Mouse (Mus musculus) midbrain, postnatal 0 days (tissue): ENCODE measurements around the gene Pex11a. TPM values are rescaled to one million over a fixed set of nuclear protein-coding genes. Genes with fewer than 3 reads are reported as not detected.

Experiments
- ATAC-seq: fragments of 200-750 bp; cut with Nextera tagmentation; 2 replicates; pipeline ENCODE4 v1.8.0; 2017; ENCODE audit warnings: moderate number of reproducible peaks, mild to moderate bottlenecking, moderate TSS enrichment, moderate library complexity; ENCODE audit not compliant: low FRiP score
- DNase-seq: peaks from one replicate; pipeline ENCODE4 v3.0.0-alpha.2; 2015; ENCODE audit warnings: low spot score
- H3K27ac ChIP-seq: fragments of 300-500 bp; sonication (generic); 2 replicates; pipeline ENCODE4 v1.5.1; 2014; ENCODE audit warnings: low read depth, mild to moderate bottlenecking, low read length, mixed read lengths
- H3K27me3 ChIP-seq: fragments of 300-500 bp; sonication (generic); 2 replicates; pipeline ENCODE4 v1.6.1; 2014; ENCODE audit warnings: low read length, control low read depth, mixed read lengths; ENCODE audit not compliant: insufficient read depth
- H3K36me3 ChIP-seq: fragments of 300-500 bp; sonication (generic); 2 replicates; pipeline ENCODE4 v1.6.1; 2014; ENCODE audit warnings: low read length, control low read depth, mixed read lengths; ENCODE audit not compliant: insufficient read depth
- H3K4me1 ChIP-seq: fragments of 300-500 bp; sonication (generic); 2 replicates; pipeline ENCODE4 v1.6.1; 2014; ENCODE audit warnings: mild to moderate bottlenecking, control low read depth, antibody characterized with exemption, low read length, mixed read lengths; ENCODE audit not compliant: insufficient read depth
- H3K4me2 ChIP-seq: fragments of 300-500 bp; sonication (generic); 2 replicates; pipeline ENCODE4 v1.6.1; 2014; ENCODE audit warnings: low read depth, mild to moderate bottlenecking, low read length, mixed read lengths; ENCODE audit not compliant: poor library complexity, severe bottlenecking
- H3K4me3 ChIP-seq: fragments of 300-500 bp; sonication (generic); 2 replicates; pipeline ENCODE4 v1.5.1; 2014; ENCODE audit warnings: low read depth, mild to moderate bottlenecking, low read length, moderate library complexity
- H3K9ac ChIP-seq: fragments of 300-500 bp; sonication (generic); replicated peaks from 2 replicates; pipeline ENCODE4 v1.6.1; 2014; ENCODE audit warnings: mild to moderate bottlenecking, low read length, moderate library complexity, mixed read lengths; ENCODE audit not compliant: poor library complexity, severe bottlenecking
- H3K9me3 ChIP-seq: fragments of 300-500 bp; sonication (generic); 2 replicates; pipeline ENCODE4 v1.6.1; 2016; ENCODE audit warnings: low read length, control low read depth
- CTCF ChIP-seq: IDR thresholded peaks from 2 replicates; pipeline ENCODE4 v1.5.1; 2016; ENCODE audit warnings: antibody characterized with exemption, mild to moderate bottlenecking
- WGBS: fragments of 180-500 bp; shearing (Covaris S2); extraction: QIAGEN DNeasy Blood & Tissue Kit; methylation state at CpG from one replicate; pipeline ENCODE4 v1.1.7; 2014; 5-methylcytosine and 5-hydroxymethylcytosine counted together
- polyA plus RNA-seq: library from polyadenylated mRNA; unstranded; fragments of >200 nt; fragmentation: Nextera tagmentation; extraction: Ambion mirVana; gene quantifications from 2 replicates; pipeline ENCODE4 v1.2.1, GENCODE M21; 2015
- total RNA-seq: library from RNA; depleted of rRNA; stranded (reverse); fragments of >200 nt; gene quantifications from 2 replicates; pipeline ENCODE4 v1.2.3, GENCODE M21; 2014

Gene Pex11a
- total and polyA plus RNA-seq, 2 experiments from 2014 or later, result 3.6 to 11.9 TPM

DNA sequence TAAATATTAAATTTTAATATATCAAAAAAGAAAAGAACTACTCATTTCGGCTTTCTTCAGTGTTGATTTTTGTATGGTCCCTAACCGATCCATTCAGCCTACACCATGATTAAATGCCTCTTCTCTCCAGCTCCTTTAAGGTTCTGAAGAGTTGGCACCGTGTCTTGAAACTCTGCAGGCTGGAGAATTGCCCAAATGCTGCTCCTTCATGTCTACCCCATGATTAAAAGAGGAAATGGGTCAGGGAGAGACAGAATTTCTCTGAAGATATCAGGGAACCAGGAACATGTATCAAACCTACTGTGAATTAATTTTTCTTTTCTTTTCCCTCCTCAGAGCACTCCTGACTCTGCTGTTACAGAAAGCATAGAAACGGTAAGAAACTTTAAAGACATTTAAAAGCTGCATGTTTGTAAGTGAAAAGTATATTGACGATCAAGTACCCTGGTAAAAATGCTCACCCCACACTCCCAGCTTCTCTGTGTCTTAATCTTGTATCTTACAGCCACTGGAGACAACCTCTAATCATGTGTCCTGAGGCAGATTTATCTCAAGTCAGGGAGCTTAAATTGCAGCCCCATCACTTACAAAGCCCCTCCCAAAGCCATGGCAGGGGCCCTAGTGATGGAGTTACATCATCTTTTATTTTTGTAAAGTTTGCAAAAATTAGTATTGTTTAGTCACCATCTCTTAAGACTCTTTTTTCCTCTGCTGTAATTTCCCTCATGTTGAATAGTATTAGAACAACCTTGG lies 18.4 kb upstream of the Pex11a start:
- Histone ChIP-seq H3K4me3 (no peak overlapping the region), H3K4me1 (no peaks in the 10 kb centered on the region), H3K4me2 (no peak overlapping the region), H3K27ac (no peak overlapping the region), H3K9ac (no peak overlapping the region), H3K36me3 (no peaks in the 10 kb centered on the region), H3K27me3 (no peaks in the 10 kb centered on the region), H3K9me3 (no peaks in the 10 kb centered on the region)
- WGBS, result 75% methylated on average over 5 of the region's 5 CpGs
- DNase-seq (no peak), ATAC-seq (no peak)
- no peak for TF ChIP-seq CTCF

GRCm38 (mm10) chr7:79759766-79760165 lies 16.8 kb upstream of the Pex11a start:
- no peak overlapping the region for H3K4me2 ChIP-seq
- no peaks in the 10 kb centered on the region for H3K9me3 ChIP-seq
- no peak overlapping the region for H3K9ac ChIP-seq
- H3K27ac ChIP-seq, result no peak overlapping the region
- H3K4me3 ChIP-seq, result no peak overlapping the region
- DNase-seq (no peak), ATAC-seq (no peak)
- no peaks in the 10 kb centered on the region for H3K4me1 ChIP-seq
- H3K27me3 ChIP-seq, result no peaks in the 10 kb centered on the region
- no peak for TF ChIP-seq CTCF
- no peaks in the 10 kb centered on the region for H3K36me3 ChIP-seq

- ATAC-seq, result no peak
- WGBS, result 77% methylated on average over 6 of the region's 6 CpGs
Observed at GRCm38 (mm10) chr7:79758176-79758575, 15.2 kb upstream of the Pex11a start.

DNA sequence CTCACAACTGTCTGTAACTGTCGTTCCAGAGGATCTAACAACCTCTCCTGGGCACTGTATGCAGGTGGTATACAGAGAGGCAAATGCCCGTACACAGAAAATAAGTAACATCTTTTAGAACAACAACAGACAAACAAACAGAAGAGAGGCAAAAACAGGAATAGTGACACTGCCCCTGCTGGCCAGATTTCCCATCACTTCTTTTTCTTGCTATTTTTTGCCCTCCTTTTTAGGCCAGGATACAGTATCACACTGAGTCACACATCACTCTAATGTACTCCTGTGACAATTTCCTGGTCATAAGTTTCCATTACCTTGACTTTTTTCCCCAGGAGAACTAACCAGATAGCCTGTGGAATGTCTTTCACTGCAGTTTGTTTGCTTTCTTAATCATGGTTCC lies 13.4 kb upstream of the Pex11a start:
- H3K9me3 ChIP-seq, result no peaks in the 10 kb centered on the region
- H3K9ac ChIP-seq, result no peak overlapping the region
- H3K27ac ChIP-seq, result no peak overlapping the region
- H3K36me3 ChIP-seq, result no peaks in the 10 kb centered on the region
- H3K4me1 ChIP-seq, result no peaks in the 10 kb centered on the region
- ATAC-seq, result no peak
- H3K4me2 ChIP-seq, result no peak overlapping the region
- no peaks in the 10 kb centered on the region for H3K27me3 ChIP-seq
- peak; percentile 38 for TF ChIP-seq CTCF
- WGBS, result 56% methylated on average over 2 of the region's 2 CpGs
- no peak overlapping the region for H3K4me3 ChIP-seq
- no peak for DNase-seq

More at GRCm38 (mm10) chr7:79758176-79758575, 15.2 kb upstream of the Pex11a start:
- H3K36me3 ChIP-seq, result no peaks in the 10 kb centered on the region
- DNase-seq, result no peak
- no peaks in the 10 kb centered on the region for H3K9me3 ChIP-seq
- H3K4me2 ChIP-seq, result no peak overlapping the region
- H3K9ac ChIP-seq, result no peak overlapping the region
- H3K4me3 ChIP-seq, result no peak overlapping the region
- no peaks in the 10 kb centered on the region for H3K4me1 ChIP-seq
- no peak overlapping the region for H3K27ac ChIP-seq
- TF ChIP-seq CTCF, result no peak
- H3K27me3 ChIP-seq, result no peaks in the 10 kb centered on the region

GRCm38 (mm10) chr7:79749511-79749910 lies 6.6 kb upstream of the Pex11a start:
- H3K4me3 ChIP-seq, result no peak overlapping the region
- WGBS, result 81% methylated on average over 6 of the region's 6 CpGs
- H3K36me3 ChIP-seq, result no peaks in the 10 kb centered on the region
- DNase-seq, result no peak
- no peak overlapping the region for H3K27ac ChIP-seq
- no peaks in the 10 kb centered on the region for H3K4me1 ChIP-seq
- no peak for ATAC-seq
- no peak overlapping the region for H3K9ac ChIP-seq
- H3K4me2 ChIP-seq, result no peak overlapping the region
- H3K9me3 ChIP-seq, result no peaks in the 10 kb centered on the region
- no peak for TF ChIP-seq CTCF
- H3K27me3 ChIP-seq, result no peaks in the 10 kb centered on the region

- no peak overlapping the region for H3K27ac ChIP-seq
- ATAC-seq, result no peak
- no peak overlapping the region for H3K4me2 ChIP-seq
- H3K9ac ChIP-seq, result no peak overlapping the region
- H3K4me3 ChIP-seq, result no peak overlapping the region
- 77% methylated on average over 6 of the region's 6 CpGs for WGBS
- no peak for DNase-seq
- TF ChIP-seq CTCF, result no peak
- H3K9me3 ChIP-seq, result no peaks in the 10 kb centered on the region
- no peaks in the 10 kb centered on the region for H3K36me3 ChIP-seq
- H3K4me1 ChIP-seq, result peaks cover 7% of the 10 kb centered on the region; the same call in 1 of the 2 replicates
- H3K27me3 ChIP-seq, result no peaks in the 10 kb centered on the region
Observed at GRCm38 (mm10) chr7:79747659-79748058, 4.7 kb upstream of the Pex11a start.
